Mouse (Mus musculus): ENCODE measurements at regions not wholly inside any gene's neighbourhood (a gene's known extent, or its start where the extent isn't known, plus 50 kb on each side); places are given as distances from the start of the nearest gene placed in this dataset.
A peak's percentile ranks its signal among the peaks of the same experiment; 100 is the strongest.
"Not testable (repeated sequence)": the region's sequence is repeated elsewhere in the genome, so short reads cannot be mapped to it uniquely, and the experiment has no call there.

- no peak for DNase-seq (ENCODE audit: low spot score in 2 of 2)
- intact Hi-C loops (cut with DNase I) = no loop called here
Observed at GRCm38 (mm10) chr15:17356586-17356985, 628.0 kb downstream of the Cdh9 start.

- no peak for DNase-seq (ENCODE audit: low spot score in 2 of 2)
Observed at GRCm38 (mm10) chr15:17357083-17357774, 628.7 kb downstream of the Cdh9 start.

GRCm38 (mm10) chr15:17404701-17405100 lies 676.1 kb downstream of the Cdh9 start:
- DNase-seq (ENCODE audit: low spot score in 2 of 2) = no peak
- intact Hi-C loops (cut with DNase I) = no loop called here

More at GRCm38 (mm10) chr15:17357083-17357774, 628.7 kb downstream of the Cdh9 start:
- intact Hi-C loops (cut with DNase I) = no loop called here

GRCm38 (mm10) chr15:17427747-17428146 lies 699.2 kb downstream of the Cdh9 start:
- peak; percentile 12 to 51 for DNase-seq (ENCODE audit: low spot score in 2 of 2)
- intact Hi-C loops (cut with DNase I) = no loop called here

- intact Hi-C loops (cut with DNase I) = no loop called here
- DNase-seq (ENCODE audit: low spot score in 2 of 2) = no peak
Observed at GRCm38 (mm10) chr15:17431823-17432222, 703.3 kb downstream of the Cdh9 start.

- DNase-seq (ENCODE audit: low spot score in 2 of 2) = no peak
- intact Hi-C loops (cut with DNase I) = no loop called here
Observed at GRCm38 (mm10) chr15:17435862-17436261, 707.3 kb downstream of the Cdh9 start.

GRCm38 (mm10) chr15:17448218-17448617 lies 719.7 kb downstream of the Cdh9 start:
- DNase-seq (ENCODE audit: low spot score in 2 of 2) = no peak
- intact Hi-C loops (cut with DNase I) = no loop called here

GRCm38 (mm10) chr15:17449736-17450135 lies 721.2 kb downstream of the Cdh9 start:
- intact Hi-C loops (cut with DNase I) = not testable (repeated sequence)

GRCm38 (mm10) chr15:17467077-17467476 lies 738.5 kb downstream of the Cdh9 start:
- intact Hi-C loops (cut with DNase I) = no loop called here

More at GRCm38 (mm10) chr15:17449736-17450135, 721.2 kb downstream of the Cdh9 start:
- DNase-seq (ENCODE audit: low spot score in 2 of 2) = not testable (repeated sequence)

GRCm38 (mm10) chr15:17493561-17493960 lies 765.0 kb downstream of the Cdh9 start:
- intact Hi-C loops (cut with DNase I) = no loop called here
- DNase-seq (ENCODE audit: low spot score in 2 of 2) = no peak

More at GRCm38 (mm10) chr15:17467077-17467476, 738.5 kb downstream of the Cdh9 start:
- DNase-seq (ENCODE audit: low spot score in 2 of 2) = no peak

Data from left cerebral cortex, postnatal 14 days (tissue).